Mouse (Mus musculus) CD4-positive, CD25-positive, alpha-beta regulatory T cell, adult 4 months (primary cell): ENCODE results near the gene Thap4. TPM values are rescaled to one million over a fixed set of nuclear protein-coding genes. Genes with fewer than 3 reads are reported as not detected.
"Not testable (repeated sequence)": the region's sequence is repeated elsewhere in the genome, so short reads cannot be mapped to it uniquely, and the experiment has no call there.

Source experiments
- ATAC-seq: one replicate; pipeline ENCODE4 v1.8.0; 2017
- polyA plus RNA-seq, 2 experiments: library from polyadenylated mRNA; unstranded; fragments of 100-300 nt; shearing (Covaris generic); gene quantifications; one replicate each; pipeline ENCODE4 v1.2.1; 2017

Thap4 gene
- polyA plus RNA-seq, 2 experiments from 2014 or later = 14.1 to 24.8 TPM

- no peak for ATAC-seq
Measured at GRCm38 (mm10) chr1:93689901-93690496, 64.7 kb downstream of the Thap4 start.

- no peak for ATAC-seq
Measured at GRCm38 (mm10) chr1:93688154-93688553, 66.5 kb downstream of the Thap4 start.

GRCm38 (mm10) chr1:93686961-93687320 lies 67.7 kb downstream of the Thap4 start:
- no peak for ATAC-seq

GRCm38 (mm10) chr1:93686245-93686960 lies 68.3 kb downstream of the Thap4 start:
- no peak for ATAC-seq

- ATAC-seq = no peak
Measured at GRCm38 (mm10) chr1:93685401-93686244, 69.0 kb downstream of the Thap4 start, which contains the start of gene Bok. Gene Bok, plus strand, starts transcription at chr1:93685660.

- no peak for ATAC-seq
Measured at GRCm38 (mm10) chr1:93679889-93680568, 74.6 kb downstream of the Thap4 start.

GRCm38 (mm10) chr1:93678386-93678785 lies 76.3 kb downstream of the Thap4 start:
- ATAC-seq = no peak

- no peak for ATAC-seq
Measured at GRCm38 (mm10) chr1:93672682-93673081, 82.0 kb downstream of the Thap4 start.

- ATAC-seq = no peak
Measured at GRCm38 (mm10) chr1:93669941-93670340, 84.7 kb downstream of the Thap4 start.

- ATAC-seq = peak; percentile 85
Measured at GRCm38 (mm10) chr1:93668791-93669548, 85.7 kb downstream of the Thap4 start.

GRCm38 (mm10) chr1:93667760-93668400 lies 86.8 kb downstream of the Thap4 start:
- peak; percentile 56 for ATAC-seq

- not testable (repeated sequence) for ATAC-seq
Measured at GRCm38 (mm10) chr1:93658559-93658958, 96.1 kb downstream of the Thap4 start, which contains the start of gene Stk25. Gene Stk25, minus strand, starts transcription at chr1:93658659.

GRCm38 (mm10) chr1:93657025-93657360 lies 97.7 kb downstream of the Thap4 start:
- ATAC-seq = no peak

GRCm38 (mm10) chr1:93656325-93657024 lies 98.2 kb downstream of the Thap4 start:
- no peak for ATAC-seq

GRCm38 (mm10) chr1:93654798-93655197 lies 99.9 kb downstream of the Thap4 start:
- ATAC-seq = no peak

GRCm38 (mm10) chr1:93654275-93654674 lies 100.4 kb downstream of the Thap4 start:
- no peak for ATAC-seq
